Mouse (Mus musculus): ENCODE measurements around the gene Smg9.

Smg9 gene

GRCm38 (mm10) chr7:24441785-24442184 is 42.4 kb downstream of the Smg9 start:
- peak; percentile 40 for DNase-seq (ENCODE audit: low read depth, low spot score)

GRCm38 (mm10) chr7:24442313-24442712 is 42.9 kb downstream of the Smg9 start:
- DNase-seq (ENCODE audit: low read depth, low spot score), result no peak

- DNase-seq (ENCODE audit: low read depth, low spot score), result no peak
Observed at GRCm38 (mm10) chr7:24445266-24445926, 46.0 kb downstream of the Smg9 start.

- DNase-seq (ENCODE audit: low read depth, low spot score), result no peak
Observed at GRCm38 (mm10) chr7:24446697-24447340, 47.4 kb downstream of the Smg9 start.

- no peak for DNase-seq (ENCODE audit: low read depth, low spot score)
Observed at GRCm38 (mm10) chr7:24448782-24449517, 49.5 kb downstream of the Smg9 start.

GRCm38 (mm10) chr7:24450585-24451017 is 51.2 kb downstream of the Smg9 start:
- no peak for DNase-seq (ENCODE audit: low read depth, low spot score)

- no peak for DNase-seq (ENCODE audit: low read depth, low spot score)
Observed at GRCm38 (mm10) chr7:24451855-24452311, 52.5 kb downstream of the Smg9 start, which contains the start of gene Irgc1. Irgc1 (minus strand) TSS chr7:24452297.

GRCm38 (mm10) chr7:24454199-24454598 is 54.8 kb downstream of the Smg9 start:
- DNase-seq (ENCODE audit: low read depth, low spot score), result no peak

GRCm38 (mm10) chr7:24455726-24456125 is 56.3 kb downstream of the Smg9 start:
- DNase-seq (ENCODE audit: low read depth, low spot score), result no peak

- DNase-seq (ENCODE audit: low read depth, low spot score), result no peak
Observed at GRCm38 (mm10) chr7:24457726-24458370, 58.4 kb downstream of the Smg9 start.

GRCm38 (mm10) chr7:24459440-24459839 is 60.0 kb downstream of the Smg9 start:
- DNase-seq (ENCODE audit: low read depth, low spot score), result no peak

- DNase-seq (ENCODE audit: low read depth, low spot score), result no peak
Observed at GRCm38 (mm10) chr7:24459843-24460242, 60.4 kb downstream of the Smg9 start.

GRCm38 (mm10) chr7:24461376-24462051 is 62.1 kb downstream of the Smg9 start:
- no peak for DNase-seq (ENCODE audit: low read depth, low spot score)

GRCm38 (mm10) chr7:24462388-24463319 is 63.2 kb downstream of the Smg9 start, which contains the start of gene Plaur:
Plaur (plus strand) TSS chr7:24462484.
- no peak for DNase-seq (ENCODE audit: low read depth, low spot score)

GRCm38 (mm10) chr7:24466835-24467234 is 67.4 kb downstream of the Smg9 start:
- no peak for DNase-seq (ENCODE audit: low read depth, low spot score)

GRCm38 (mm10) chr7:24467886-24468285 is 68.5 kb downstream of the Smg9 start:
- no peak for DNase-seq (ENCODE audit: low read depth, low spot score)

- DNase-seq (ENCODE audit: low read depth, low spot score), result no peak
Observed at GRCm38 (mm10) chr7:24469126-24469525, 69.7 kb downstream of the Smg9 start.

- DNase-seq (ENCODE audit: low read depth, low spot score), result no peak
Observed at GRCm38 (mm10) chr7:24470356-24470755, 70.9 kb downstream of the Smg9 start.

Measured in embryo, embryonic 11.5 days (tissue).